Mouse (Mus musculus) adrenal gland, postnatal 36 days (tissue): Measurements from ENCODE around the gene Arpc1b. TPM values are rescaled to one million over a fixed set of nuclear protein-coding genes. Genes with fewer than 3 reads are reported as not detected.
"Not testable (repeated sequence)": the region's sequence is repeated elsewhere in the genome, so short reads cannot be mapped to it uniquely, and the experiment has no call there.

ENCODE experiments used
- DNase-seq, 2 experiments: peaks; one replicate each; pipeline ENCODE4 v3.0.0; 2021; ENCODE audit warnings: mixed read lengths in 1 of 2
- total RNA-seq, 2 experiments: library from RNA; stranded (reverse); gene quantifications; 2 replicates each; pipeline ENCODE4 v1.2.3; 2021

Gene Arpc1b
- total RNA-seq, 2 experiments from 2014 or later, result 241 to 271 TPM

DNA sequence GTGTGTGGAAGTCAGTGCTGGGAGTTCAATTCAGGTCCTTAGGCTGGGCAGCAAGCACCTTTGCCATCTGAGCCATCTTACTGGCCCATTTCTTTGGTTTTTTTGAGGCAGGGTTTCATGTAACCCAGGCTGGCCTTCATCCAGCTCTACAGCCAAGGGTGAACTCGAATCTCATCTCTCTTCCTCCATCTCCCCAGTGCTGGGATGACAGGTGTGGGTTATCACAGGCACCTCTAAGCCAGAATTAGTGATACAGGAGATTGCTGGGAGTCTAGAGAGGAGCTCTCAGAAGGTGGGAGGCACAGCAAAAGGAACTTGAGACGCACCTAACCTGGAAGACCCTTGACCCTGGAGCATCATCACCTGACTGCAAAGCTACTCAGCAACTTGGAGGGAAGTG is 599 bp upstream of the Arpc1b start:
- DNase-seq, result no peak

DNA sequence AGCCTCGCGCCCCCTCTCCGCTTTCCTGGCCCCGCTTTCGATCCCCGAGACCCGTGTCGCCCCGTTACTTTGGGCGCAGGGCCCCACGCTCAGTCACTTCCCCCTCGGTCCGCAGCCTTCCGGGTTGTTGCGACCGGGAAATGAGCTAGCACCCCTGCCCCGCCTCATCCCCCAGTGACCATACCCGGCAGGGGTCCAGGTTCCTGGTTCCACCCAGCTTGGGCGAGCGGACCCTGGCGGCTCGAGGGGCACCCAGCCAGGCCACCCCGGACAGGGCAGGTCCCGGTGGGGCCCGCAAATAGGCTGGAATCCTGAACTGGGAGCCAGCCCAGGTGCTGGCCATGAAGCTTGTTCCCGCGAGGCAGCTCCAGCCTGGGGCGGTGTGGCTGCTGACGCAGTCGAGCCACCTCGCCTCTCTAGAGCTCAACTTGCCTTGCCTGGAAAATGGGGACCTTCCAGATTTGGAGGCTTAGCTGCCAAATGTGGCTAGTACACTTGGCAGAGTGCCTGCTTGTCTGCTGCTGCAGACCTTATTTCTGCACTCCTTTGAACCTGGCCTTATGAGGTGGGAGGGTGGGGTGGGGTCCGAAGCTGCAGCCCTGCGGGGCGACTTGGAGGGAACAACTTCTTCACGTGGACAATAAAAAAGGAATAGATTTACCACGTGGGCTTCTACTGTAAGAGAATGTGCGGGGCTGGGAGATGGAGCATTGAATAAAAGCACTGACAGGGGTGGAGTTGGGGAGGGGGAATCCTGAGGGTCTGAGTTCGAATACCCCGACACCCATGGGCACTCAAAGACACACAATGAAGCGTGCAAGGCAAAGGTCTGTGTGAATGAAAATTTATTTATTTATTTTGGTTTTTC is 825 bp downstream of the Arpc1b start:
- peak; percentile 69 to 81 for DNase-seq

DNA sequence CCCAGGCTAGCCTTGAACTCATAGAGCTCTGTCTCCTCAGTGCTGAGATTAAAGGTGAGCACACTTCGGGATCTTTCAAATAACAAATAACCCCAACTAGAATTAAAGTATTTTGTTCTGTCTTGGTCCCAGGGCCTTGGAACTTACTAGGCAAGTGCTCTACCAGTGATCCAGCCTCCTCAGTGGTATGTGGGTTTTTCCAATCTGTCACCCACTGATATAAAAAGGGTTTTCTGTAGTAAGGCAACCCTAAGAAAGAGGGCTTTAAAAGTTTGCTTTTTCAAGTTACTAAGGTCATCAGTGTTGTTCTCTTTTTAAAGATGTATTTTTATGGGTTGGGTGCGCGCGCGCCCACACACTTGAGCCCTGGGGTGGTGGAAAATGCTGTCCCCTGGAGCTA is 1.7 kb downstream of the Arpc1b start:
- no peak for DNase-seq

DNA sequence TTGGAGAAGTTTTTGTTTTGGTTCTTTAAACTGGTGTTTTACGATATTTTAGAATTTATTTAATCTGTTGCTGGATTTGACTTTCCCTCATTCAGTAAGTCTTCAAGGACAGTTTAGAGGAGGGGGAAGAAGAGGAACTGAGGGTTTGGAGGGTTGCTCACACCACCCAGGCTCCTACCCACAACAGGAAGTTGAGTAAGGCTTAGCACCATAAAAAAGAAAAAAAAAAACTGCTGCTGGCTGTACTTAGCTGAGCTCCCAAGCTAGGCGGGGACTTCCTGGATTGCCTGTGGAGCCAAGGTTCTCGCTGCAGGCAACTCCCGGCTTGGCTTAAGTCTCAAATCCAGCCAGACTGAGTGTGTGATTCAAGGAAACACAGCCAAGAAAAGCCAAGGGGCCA is 2.3 kb downstream of the Arpc1b start:
- peak; percentile 78 to 80 for DNase-seq

DNA sequence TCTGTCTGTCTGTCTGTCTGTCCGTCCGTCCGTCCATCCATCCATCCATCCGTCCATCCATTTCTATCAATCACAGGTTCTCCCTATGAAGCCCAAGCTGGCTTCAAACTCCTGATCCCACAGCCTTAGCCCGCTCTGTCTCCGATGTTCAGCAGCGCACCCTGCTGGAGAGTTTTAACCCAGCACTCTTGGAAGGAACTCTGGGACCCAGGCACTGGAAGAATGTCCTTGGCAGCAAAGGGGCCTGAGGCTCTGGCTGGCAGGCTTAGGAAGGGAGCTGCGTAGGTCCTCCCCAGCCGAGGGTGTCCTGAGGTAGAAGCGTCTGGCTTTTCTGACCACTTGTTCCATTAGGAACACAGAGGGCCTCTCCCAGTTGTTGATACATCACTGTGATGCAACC is 2.9 kb downstream of the Arpc1b start:
- peak; percentile 80 to 87 for DNase-seq

DNA sequence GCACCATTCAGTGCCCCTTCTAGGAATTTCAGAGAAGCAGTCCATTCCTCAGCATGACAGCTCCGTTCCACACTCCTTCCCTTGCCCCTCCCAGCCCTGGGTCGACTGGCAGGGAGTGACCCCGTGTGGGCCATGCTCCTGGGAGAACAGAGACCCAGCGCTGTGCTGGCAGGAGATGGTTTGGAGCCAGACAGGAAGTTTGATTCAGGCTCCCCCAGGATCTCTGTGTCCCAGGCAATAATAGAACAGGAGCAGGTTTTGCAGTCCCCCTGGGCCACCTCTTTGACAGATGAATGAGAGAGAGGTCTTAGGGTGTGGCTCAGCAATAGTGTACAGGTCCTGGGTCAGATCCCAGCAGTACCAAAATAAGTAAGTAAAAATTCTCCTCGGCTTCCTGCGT is 4.0 kb downstream of the Arpc1b start:
- peak in 1 of 2 experiments; percentile 40 for DNase-seq

DNA sequence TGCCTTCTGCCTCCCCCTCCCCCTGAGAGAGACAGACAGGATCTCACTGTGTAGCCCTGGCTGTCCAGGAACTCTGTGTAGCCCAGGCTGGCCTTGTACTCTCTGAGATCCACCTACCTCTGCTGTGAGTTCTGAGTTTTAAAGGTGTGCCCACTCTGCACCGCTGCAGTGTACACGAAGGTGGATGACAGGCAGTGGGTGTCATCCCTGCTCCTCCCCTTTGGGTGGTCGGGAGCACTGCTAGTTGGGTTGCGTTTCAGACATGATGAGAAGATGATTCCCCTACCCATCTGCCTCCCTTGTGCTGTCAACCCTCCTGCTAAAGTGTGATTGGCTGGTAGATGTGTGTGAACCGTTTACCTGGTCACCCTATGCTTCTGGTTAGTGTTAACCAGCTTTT is 4.4 kb downstream of the Arpc1b start:
- no peak for DNase-seq

DNA sequence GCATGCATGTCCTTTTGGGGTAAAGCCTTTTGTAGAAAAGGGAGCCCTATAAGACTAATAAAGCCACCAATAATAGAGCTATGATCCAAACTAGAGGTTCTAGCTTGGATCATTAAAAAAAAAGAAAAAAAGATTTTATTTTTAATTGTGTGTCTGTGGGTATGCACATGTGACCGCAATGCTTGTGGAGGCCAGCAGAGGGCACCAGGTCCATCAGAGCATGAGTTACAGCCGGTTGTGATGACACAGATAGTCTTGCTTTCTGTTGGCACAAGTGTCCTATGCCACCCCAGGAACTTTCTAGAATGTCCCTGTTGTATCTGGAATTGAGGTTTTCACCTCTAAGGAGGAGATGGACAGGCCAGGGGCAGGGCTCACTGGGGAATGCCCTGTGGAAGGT is 5.4 kb downstream of the Arpc1b start:
- no peak for DNase-seq

DNA sequence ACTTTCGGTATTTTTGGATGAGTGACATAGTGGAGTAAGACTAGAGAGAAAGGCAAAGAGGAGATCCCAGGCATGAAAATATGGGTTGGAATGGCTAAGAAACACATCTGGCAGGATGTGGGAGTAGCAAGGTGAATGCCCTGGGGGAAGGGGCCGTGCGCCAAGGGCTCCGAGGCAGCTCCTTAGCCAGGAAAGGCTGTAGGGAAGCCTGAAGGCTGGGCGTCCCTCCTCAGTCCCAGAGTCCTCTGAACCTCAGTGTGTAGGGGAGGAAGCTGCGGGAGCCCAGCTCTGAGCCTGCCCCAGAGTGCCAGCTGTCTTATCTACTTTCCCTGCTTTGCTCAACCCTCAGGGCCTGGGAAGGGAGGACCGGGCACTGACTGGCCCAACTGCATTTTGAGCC is 6.9 kb downstream of the Arpc1b start:
- DNase-seq, result no peak

DNA sequence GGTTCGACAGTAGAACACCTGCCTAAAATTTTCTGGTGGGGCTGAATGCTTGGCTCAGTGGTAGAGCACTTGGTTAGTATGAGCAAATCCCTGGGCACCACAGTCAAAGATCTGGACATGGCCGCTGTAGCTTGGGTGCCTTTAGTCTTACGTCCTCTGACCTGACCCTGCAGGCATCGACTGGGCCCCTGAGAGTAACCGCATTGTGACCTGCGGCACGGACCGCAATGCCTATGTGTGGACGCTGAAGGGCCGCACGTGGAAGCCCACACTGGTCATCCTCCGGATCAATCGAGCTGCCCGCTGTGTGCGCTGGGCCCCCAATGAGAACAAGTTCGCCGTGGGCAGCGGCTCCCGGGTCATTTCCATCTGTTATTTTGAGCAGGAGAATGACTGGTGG is 9.4 kb downstream of the Arpc1b start:
- no peak for DNase-seq

DNA sequence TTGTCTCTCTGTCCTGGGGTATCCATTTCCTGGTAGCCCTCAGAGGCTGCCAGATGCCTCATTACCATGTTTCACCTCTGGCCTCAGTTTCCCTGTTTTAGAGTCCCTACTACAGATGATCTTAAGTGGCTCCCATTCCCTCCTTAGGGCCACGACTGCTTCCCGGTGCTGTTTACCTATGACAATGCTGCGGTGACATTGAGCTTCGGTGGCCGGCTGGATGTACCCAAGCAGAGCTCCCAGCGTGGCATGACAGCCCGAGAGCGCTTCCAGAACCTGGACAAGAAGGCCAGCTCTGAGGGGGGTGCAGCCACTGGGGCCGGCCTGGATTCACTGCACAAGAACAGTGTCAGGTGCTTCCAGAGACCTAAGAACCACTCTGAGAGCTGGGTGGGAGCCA is 12.6 kb downstream of the Arpc1b start:
- DNase-seq, result no peak

DNA sequence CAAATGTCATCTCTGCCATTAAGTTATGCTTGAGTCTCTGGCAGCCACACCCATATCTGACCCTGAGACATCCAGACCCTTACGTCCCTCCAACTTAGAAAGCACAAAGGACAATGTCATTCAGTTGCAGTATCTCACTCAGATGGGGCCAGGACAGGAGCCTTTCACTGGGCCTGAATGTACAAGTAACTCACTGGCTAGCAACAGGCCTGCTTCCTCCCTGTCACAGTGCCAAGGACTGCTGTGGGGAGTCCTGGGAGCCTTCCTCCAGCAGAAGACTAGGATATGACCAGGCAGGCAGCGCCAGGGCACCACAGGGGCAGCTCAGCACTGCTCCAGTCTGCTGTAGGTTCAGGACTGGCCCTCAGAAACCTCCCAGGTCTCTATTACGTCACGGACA is 15.1 kb downstream of the Arpc1b start:
- DNase-seq, result peak; percentile 72 to 73

DNA sequence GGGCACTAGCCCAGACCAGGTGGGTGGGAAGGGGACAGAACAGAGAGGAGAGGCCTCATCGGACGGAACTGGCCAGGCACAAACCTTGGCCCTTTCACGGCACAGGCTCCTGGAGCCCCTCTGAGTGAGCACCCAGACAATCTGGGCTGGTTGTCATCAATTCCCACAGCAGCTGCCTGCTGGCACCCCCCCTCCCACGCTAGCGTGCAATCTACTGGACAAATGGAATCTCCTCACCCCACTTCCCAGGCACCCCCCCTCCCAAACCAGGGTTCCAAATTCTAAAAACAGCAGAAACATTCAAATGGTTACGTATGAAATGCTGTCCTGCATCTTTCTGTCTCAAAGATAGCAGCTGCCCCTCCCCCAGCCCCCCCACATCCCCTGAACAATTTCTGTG is 15.8 kb downstream of the Arpc1b start:
- DNase-seq, result not testable (repeated sequence)

DNA sequence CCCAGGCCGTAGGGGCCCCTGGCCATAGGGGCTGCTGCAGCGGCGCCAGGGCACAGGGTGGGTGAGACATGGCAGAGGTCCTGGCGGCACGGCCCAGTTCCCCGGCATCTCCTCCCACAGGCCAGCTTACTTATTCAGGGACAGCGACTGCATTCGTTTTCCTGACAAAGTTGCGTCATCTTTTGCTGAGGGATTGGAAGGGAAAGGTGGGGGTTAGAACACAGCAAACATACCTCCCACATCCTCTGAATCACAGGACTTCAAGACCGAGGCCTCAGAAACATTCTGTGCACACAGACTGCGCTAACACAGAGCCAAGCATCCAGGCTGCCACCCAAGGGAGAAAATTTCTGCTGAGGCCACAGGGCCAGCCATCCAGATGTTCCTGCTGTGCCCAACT is 16.2 kb downstream of the Arpc1b start:
- peak; percentile 45 to 51 for DNase-seq

DNA sequence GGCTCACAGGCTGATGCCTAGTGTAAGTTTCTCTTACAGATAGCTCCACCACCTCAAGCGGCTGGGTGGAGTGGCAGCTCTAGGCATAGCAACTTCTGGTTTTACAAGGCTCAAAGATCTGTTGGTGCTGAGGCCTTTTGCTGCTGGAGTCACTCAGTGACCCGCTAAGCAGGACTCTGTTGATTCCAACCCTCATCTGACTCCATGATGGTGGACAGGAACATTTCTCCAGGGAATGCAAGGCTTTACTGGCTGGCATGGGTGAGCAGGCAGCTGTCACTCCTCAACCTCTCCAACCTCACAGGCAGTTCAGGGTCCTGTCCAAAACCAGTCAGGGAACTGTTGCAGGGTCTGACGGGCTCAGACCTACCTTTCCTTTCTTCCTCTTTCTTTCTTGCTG is 17.0 kb downstream of the Arpc1b start:
- no peak for DNase-seq

DNA sequence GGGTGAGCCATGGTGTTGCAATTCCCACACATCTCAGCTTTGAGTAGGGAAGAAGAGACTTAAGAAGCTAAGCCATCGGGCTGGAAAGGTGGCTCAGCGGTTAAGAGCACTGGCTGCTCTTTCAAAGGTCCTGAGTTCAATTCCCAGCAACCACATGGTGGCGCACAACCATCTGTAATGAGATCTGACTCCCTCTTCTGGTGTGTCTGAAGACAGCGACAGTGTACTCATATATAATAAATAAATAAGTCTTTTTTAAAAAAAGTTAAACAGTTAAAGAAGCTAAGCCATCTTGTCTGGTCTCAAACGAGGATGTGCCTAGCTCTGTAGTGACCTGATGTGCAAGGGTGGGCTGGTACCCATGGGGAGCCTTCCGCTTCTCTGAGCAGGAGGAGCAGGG is 19.3 kb downstream of the Arpc1b start:
- not testable (repeated sequence) for DNase-seq

DNA sequence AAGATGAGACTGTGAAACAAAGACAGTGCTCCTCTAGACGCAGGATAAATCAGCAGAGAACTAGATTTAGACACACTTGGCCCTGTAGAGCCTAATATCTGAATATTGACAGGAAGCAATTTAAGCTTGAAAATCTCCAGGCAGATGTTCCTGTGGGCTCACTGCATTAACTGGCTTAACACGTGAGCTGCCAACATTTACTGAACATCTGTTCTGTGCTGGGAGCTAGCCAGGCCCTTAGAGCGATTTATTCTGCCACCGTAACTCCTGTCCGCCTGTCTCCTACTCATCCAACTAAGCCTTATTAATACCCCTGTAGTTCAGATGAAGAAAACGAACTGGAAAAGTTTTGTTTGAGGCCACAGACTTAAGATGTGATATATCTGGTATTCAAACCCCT is 24.8 kb downstream of the Arpc1b start:
- DNase-seq, result no peak

DNA sequence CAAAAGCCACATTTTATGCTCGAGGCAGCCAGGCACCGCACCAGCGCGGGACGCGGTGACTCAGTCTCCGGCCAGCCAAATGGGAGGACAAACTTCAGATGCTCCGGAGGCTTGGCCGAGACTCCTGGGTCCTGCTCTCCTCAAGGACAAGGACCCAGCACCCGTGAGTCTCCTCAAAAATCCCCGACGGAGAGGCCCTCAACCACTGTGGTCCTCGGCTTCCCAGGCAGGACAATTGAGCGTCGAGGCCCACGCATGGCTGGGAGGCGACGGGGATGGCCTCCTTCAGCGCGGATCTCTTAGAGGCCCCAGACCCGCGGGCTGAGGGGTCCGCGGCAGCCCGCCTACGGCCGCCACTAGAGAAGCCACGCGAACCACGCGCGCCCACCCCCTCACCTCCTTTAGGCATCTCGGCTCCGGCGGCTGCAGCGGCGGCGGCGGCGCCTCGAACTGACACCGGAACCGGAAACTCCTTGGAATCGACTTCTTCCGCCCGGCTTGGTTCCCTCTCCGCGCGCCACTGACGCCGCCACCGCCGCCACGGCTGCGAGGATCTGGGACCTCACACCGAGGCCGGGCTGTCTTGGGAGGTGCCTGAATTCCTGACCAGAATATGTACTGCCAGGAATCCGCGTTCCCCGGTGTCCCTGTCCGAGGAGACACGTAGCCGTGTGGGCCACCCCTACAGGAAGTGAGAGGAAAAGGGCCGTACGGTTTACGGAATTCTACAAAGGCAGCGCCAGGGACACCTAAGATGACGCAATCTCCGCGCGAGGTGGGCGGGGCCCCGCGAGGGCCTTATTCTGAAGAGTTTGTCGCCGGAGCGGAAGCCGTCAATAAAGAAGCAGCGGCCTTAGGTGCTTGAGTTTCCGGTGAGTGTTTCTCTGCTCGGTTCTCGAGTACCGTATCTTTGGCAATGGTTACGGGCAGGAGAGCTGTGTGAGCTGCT is 25.8 kb downstream of the Arpc1b start, which contains the start of the genes Pdap1 and Bud31:
Pdap1 (minus strand) TSS at position 668 of the 949 bp plus-strand sequence.
Bud31 (plus strand) TSS at position 792 of the 949 bp plus-strand sequence.
- peak; percentile 96 for DNase-seq

DNA sequence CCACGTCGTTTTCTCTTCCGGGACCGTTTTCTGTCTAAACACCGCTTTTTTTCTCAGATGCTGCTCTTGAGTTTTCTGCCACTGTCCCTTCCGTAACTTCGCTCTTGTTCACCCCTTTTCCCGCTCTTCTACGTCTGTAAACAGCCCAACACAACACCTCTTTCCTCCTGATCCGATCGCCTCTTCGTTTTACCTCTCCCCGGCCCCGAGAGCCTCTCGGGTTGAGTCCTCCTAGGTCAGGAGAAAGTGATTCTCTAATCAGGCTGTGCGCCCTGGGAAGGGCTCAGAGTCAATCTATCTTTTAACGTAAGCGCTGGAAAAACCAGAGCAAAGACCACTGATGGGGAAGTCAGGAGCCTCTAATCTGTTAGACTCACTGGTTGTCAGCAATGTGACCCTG is 26.6 kb downstream of the Arpc1b start:
- DNase-seq, result no peak

DNA sequence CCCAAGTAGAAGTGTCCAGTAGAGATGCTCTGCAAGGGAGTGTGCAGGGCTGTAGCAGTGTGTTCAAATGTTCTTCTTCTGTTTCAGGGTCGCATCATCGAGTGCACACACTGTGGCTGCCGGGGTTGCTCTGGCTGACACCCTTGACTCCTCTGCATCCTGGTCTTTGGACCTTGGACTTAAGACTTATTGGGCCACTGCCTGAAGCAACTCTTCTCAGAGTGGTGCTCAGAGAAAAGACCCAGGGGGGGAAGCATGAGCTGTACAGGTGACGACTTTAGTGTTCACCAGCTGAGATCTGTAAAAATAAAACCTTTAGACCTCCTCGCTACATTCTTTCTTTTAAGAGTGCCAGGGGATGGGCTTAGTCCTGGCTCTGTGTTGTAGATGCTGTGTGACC is 33.7 kb downstream of the Arpc1b start:
- DNase-seq, result no peak

DNA sequence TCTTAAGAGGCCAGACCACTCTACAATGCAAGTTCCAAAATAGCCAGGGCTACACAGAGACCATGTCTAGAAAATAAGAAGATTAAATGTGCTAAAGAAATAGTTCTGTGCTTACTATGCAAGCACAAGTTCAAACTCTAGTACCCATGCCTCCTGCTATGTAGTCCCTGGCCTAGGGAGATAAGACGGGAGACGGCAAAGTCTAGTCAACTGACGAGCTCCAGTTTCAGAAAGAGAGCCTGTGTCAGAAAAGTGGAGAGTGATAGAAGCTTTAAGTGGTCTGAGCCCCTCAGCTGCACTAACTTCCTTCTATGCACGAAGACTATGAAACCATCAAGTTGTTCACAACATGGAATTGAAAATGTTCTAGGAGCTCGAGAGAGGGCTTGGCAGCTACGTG is 35.3 kb downstream of the Arpc1b start:
- no peak for DNase-seq

DNA sequence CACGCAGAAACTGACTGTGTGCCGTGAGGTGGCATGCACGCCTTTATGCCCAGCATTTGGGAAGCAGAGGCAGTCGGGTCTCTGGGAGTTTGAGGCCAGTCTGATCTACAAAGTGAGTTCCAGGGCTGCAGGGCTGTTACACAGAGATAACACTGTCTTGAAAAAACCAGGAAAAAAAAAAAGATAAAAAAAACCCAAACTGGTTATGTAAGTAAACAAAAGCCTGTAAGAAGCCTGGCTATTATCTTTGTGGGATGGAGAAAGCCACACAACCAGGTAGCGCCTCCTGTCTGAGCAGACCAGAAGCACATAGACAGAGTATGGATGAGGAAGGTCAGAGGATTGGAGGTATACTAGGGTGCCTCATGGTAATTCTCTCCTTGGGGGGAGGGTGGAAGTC is 38.7 kb downstream of the Arpc1b start:
- no peak for DNase-seq

DNA sequence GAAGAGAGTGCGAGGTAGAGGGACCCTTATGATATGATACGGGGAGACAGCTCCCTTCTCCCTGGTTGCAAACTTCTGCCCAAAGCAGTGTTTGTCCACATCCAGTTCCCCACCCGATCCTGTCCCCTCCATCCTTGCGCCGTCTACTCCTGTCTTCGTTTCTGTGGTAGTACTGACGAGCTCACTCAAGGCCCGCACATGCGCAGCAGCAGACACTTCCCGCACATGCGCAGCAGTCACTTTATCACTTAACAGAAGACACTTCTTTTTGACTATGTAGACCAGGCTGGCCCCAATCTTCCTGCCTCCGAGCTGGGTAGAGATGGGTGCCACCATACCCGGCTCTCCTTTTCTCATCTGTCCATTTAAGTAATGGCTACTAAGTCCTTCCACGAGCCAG is 47.3 kb downstream of the Arpc1b start:
- DNase-seq, result no peak
